Mouse (Mus musculus): Measurements from ENCODE around the gene Txk. TPM values are rescaled to one million over a fixed set of nuclear protein-coding genes. Genes with fewer than 3 reads are reported as not detected.

Gene Txk
- polyA plus RNA-seq, 1 experiment from 2014 or later = 0.21 TPM

DNA sequence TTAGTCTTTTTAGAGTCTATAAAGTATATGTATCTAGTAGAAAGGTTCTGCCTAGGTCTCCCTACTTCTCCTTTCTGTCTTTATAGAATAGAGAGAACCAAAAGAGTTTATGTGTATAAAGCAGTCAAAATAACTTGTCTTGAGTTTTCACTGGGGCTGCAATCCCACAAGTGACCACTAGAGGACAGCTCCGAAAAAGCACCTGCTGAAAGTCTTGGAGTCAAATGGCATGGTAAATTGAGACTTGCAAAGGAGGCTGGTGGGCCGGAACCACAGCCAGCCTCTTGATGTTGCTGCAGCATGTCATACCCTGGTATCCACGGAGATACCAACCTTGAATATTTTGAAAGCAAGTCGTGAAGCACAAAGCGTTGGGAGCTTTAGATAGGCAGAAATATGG lies 87.3 kb downstream of the Txk start:
- Histone ChIP-seq H3K36me3 (ENCODE audit: control insufficient read depth, insufficient read depth, low read length) (no peaks in the 10 kb centered on the region), H3K9me3 (ENCODE audit: control insufficient read depth, low read length) (no peaks in the 10 kb centered on the region), H3K4me3 (ENCODE audit: low read length) (no peak overlapping the region), H3K4me1 (replicated peaks; ENCODE audit: control insufficient read depth, insufficient read depth, low read length) (no peaks in the 10 kb centered on the region), H3K27me3 (ENCODE audit: control insufficient read depth, insufficient read depth, low read depth, low read length) (no peaks in the 10 kb centered on the region), H3K9ac (ENCODE audit: low read length) (no peak overlapping the region), H3K4me2 (ENCODE audit: low read depth, low read length) (no peak overlapping the region), H3K27ac (ENCODE audit: low read length) (no peak overlapping the region)
- ATAC-seq (ENCODE audit: low read depth) = no peak
- 26% methylated on average over 5 of the region's 5 CpGs for WGBS

DNA sequence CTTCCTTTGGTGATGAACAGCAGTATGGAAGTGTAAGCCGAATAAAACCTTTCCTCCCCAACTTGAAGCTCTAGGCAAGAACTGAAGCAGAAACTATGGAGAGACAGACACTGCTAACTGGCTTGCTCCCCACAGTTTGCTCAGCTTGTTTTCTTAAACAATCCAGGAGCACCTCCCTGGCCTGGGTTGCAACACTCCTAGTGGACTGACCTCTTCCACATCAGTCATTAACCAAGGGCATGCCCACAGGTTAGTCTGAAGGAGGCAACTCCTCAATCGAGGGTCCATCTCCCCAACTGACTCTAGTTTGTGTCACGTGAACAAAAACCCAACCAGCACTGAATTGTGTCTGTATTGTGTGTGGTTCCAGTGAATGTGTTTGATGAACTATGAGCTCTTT lies 87.7 kb downstream of the Txk start:
- H3K4me2 ChIP-seq (ENCODE audit: low read depth, low read length) = no peak overlapping the region
- no peak overlapping the region for H3K27ac ChIP-seq (ENCODE audit: low read length)
- H3K4me1 ChIP-seq (replicated peaks; ENCODE audit: control insufficient read depth, insufficient read depth, low read length) = no peaks in the 10 kb centered on the region
- H3K36me3 ChIP-seq (ENCODE audit: control insufficient read depth, insufficient read depth, low read length) = no peaks in the 10 kb centered on the region
- WGBS = 42% methylated on average over 3 of the region's 3 CpGs
- H3K4me3 ChIP-seq (ENCODE audit: low read length) = no peak overlapping the region
- ATAC-seq (ENCODE audit: low read depth) = no peak
- no peaks in the 10 kb centered on the region for H3K9me3 ChIP-seq (ENCODE audit: control insufficient read depth, low read length)
- H3K9ac ChIP-seq (ENCODE audit: low read length) = no peak overlapping the region
- H3K27me3 ChIP-seq (ENCODE audit: control insufficient read depth, insufficient read depth, low read depth, low read length) = no peaks in the 10 kb centered on the region

DNA sequence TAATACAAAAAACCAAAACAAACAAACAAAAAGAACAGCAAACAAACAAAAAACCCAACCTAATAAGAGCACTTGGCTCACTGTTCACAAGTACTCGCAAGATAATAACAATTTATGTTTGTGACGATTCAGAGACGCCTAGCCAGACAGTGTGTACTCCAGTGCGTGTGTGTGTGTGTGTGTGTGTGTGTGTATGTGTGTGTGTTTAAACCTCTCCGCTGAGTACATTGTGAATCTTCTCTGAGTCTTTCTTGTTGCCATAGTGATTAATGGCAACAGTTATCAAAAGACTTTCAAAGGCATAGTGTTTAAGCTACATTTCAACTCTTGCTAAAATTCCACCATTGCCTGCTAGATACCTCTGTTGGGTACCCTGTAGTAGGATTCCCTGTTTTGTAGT lies 88.5 kb downstream of the Txk start:
- H3K4me1 ChIP-seq (replicated peaks; ENCODE audit: control insufficient read depth, insufficient read depth, low read length) = no peaks in the 10 kb centered on the region
- H3K27ac ChIP-seq (ENCODE audit: low read length) = no peak overlapping the region
- WGBS = 72% methylated on average over 5 of the region's 5 CpGs
- no peaks in the 10 kb centered on the region for H3K27me3 ChIP-seq (ENCODE audit: control insufficient read depth, insufficient read depth, low read depth, low read length)
- no peak for ATAC-seq (ENCODE audit: low read depth)
- no peak overlapping the region for H3K9ac ChIP-seq (ENCODE audit: low read length)
- H3K4me2 ChIP-seq (ENCODE audit: low read depth, low read length) = no peak overlapping the region
- H3K36me3 ChIP-seq (ENCODE audit: control insufficient read depth, insufficient read depth, low read length) = no peaks in the 10 kb centered on the region
- H3K4me3 ChIP-seq (ENCODE audit: low read length) = no peak overlapping the region
- H3K9me3 ChIP-seq (ENCODE audit: control insufficient read depth, low read length) = no peaks in the 10 kb centered on the region

DNA sequence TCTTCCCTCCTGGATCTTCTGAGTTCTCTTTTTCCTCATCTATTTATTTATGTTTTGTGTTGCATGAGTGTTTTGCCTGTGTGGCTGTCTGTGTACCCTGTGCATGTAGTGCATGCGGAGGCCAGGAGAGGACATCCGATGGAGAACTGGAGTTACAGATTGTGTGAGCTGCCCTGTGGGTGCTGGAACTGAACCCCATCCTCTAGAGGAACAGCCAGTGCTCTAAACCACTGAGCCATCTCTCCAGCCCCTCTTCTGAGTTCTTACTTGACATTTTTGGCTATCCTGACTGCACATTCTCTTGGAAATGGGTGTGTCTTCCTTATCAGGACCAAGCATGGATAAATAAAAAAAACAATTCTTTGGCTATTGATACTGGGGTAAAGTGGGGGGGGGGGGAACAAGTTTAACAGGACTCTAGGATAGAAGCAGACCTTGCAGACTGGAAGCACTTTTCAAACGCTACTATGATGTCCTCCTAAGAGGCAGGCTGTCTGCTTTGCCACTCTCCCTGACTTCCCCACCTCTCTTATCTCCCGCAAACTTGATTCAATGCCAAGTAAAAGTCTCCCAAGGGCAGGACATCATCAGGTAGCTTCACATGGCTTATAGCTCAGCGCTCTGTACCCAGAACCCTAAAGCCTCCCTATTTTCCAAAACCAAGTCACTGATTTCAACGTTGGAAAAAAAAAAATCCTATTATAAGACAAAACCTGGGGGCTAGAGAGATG lies 91.4 kb downstream of the Txk start:
- H3K9me3 ChIP-seq (ENCODE audit: control insufficient read depth, low read length) = no peaks in the 10 kb centered on the region
- no peak overlapping the region for H3K4me3 ChIP-seq (ENCODE audit: low read length)
- H3K9ac ChIP-seq (ENCODE audit: low read length) = no peak overlapping the region
- H3K27me3 ChIP-seq (ENCODE audit: control insufficient read depth, insufficient read depth, low read depth, low read length) = no peaks in the 10 kb centered on the region
- no peak overlapping the region for H3K27ac ChIP-seq (ENCODE audit: low read length)
- 67% methylated on average over 6 of the region's 6 CpGs for WGBS
- no peaks in the 10 kb centered on the region for H3K36me3 ChIP-seq (ENCODE audit: control insufficient read depth, insufficient read depth, low read length)
- H3K4me2 ChIP-seq (ENCODE audit: low read depth, low read length) = no peak overlapping the region
- no peak for ATAC-seq (ENCODE audit: low read depth)
- no peaks in the 10 kb centered on the region for H3K4me1 ChIP-seq (replicated peaks; ENCODE audit: control insufficient read depth, insufficient read depth, low read length)

DNA sequence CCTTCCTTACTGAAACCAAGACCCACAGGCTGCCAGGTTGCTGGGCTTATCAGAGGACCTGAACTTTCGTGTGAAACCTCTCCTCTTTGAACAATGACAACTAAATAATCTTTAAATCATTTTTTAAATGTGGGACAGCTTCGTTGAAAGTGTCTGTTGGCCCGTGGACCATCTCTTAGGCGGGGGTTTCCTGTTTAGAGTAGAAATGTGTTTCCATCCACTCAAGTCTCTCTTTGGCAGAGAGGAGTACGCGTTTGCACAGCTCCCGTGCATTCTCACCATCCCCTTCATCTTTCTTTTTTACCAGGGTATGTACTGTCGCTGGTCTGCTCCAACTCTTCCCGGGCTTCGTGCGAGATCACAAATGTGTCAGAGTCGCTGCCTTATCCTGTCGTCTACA lies 94.2 kb downstream of the Txk start:
- Histone ChIP-seq H3K4me2 (ENCODE audit: low read depth, low read length) (no peak overlapping the region), H3K4me3 (ENCODE audit: low read length) (no peak overlapping the region), H3K36me3 (ENCODE audit: control insufficient read depth, insufficient read depth, low read length) (no peaks in the 10 kb centered on the region), H3K4me1 (replicated peaks; ENCODE audit: control insufficient read depth, insufficient read depth, low read length) (no peaks in the 10 kb centered on the region), H3K27me3 (ENCODE audit: control insufficient read depth, insufficient read depth, low read depth, low read length) (no peaks in the 10 kb centered on the region), H3K27ac (ENCODE audit: low read length) (no peak overlapping the region), H3K9ac (ENCODE audit: low read length) (no peak overlapping the region), H3K9me3 (ENCODE audit: control insufficient read depth, low read length) (no peaks in the 10 kb centered on the region)
- no peak for ATAC-seq (ENCODE audit: low read depth)
- WGBS = 68% methylated on average over 13 of the region's 13 CpGs

DNA sequence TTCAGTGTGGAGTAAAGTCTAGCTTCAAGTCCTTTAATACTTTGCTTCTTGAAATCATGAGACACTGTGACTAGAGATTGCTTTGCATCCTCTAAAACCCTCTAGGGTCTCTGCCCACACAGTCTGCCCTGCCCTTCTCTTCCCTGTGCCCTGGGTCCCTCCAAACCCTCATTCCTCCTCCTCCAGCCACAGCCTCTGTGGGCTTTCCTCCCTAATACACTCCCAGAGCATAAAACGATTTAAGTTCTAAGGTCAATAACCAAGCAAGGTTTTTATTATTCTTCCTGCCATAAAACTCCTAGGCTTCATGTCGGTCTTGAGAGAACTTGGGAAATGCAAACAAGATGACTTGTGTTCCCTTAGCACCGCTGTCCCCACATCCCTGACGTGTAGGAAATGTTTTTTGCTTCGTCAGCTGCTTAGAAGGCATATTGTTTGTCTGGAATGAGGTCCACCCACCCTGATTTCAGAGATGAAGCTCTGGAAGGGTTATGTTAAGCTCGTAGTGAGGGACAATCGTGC lies 96.2 kb downstream of the Txk start:
- WGBS = 54% methylated on average over 7 of the region's 7 CpGs
- Histone ChIP-seq H3K4me2 (ENCODE audit: low read depth, low read length) (no peak overlapping the region), H3K36me3 (ENCODE audit: control insufficient read depth, insufficient read depth, low read length) (no peaks in the 10 kb centered on the region), H3K9me3 (ENCODE audit: control insufficient read depth, low read length) (no peaks in the 10 kb centered on the region), H3K27ac (ENCODE audit: low read length) (no peak overlapping the region), H3K9ac (ENCODE audit: low read length) (no peak overlapping the region), H3K4me1 (replicated peaks; ENCODE audit: control insufficient read depth, insufficient read depth, low read length) (no peaks in the 10 kb centered on the region), H3K4me3 (ENCODE audit: low read length) (no peak overlapping the region), H3K27me3 (ENCODE audit: control insufficient read depth, insufficient read depth, low read depth, low read length) (no peaks in the 10 kb centered on the region)
- no peak for ATAC-seq (ENCODE audit: low read depth)

DNA sequence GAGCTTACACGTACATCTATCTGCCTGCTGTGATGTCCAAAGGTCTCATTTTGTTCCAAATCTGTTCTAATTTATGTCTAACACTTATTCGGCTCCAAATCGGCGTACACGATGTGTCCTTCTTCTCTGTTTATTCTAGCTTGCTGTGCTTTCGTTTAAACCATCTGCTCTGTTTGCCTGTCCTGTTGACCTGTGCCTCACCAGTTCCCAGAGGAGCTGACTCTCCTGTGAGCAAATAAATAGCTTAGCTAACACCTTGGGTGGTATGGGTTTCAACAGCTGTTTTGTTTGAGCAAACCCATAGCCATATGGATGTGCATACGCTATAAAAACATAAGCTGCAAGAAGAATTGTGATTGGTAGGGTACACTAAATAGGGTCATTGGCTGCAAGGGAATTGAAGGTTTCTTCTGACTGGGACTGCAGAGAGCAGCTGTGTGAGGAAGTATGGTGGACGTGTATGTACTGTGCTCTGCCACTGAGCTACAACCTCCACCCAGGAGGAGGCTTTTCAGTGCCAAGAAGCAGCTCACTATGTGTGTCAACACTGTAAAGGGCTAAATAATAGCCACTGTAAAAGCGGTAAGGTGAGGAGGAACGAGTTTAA lies 99.4 kb downstream of the Txk start:
- WGBS = 41% methylated on average over 10 of the region's 10 CpGs
- H3K4me2 ChIP-seq (ENCODE audit: low read depth, low read length) = no peak overlapping the region
- no peaks in the 10 kb centered on the region for H3K36me3 ChIP-seq (ENCODE audit: control insufficient read depth, insufficient read depth, low read length)
- no peak overlapping the region for H3K9ac ChIP-seq (ENCODE audit: low read length)
- no peaks in the 10 kb centered on the region for H3K9me3 ChIP-seq (ENCODE audit: control insufficient read depth, low read length)
- 0 out of 2 replicates have a peak, but pooled peaks cover under 1% of the 10 kb centered on the region for H3K4me1 ChIP-seq (replicated peaks; ENCODE audit: control insufficient read depth, insufficient read depth, low read length)
- no peak for ATAC-seq (ENCODE audit: low read depth)
- H3K27me3 ChIP-seq (ENCODE audit: control insufficient read depth, insufficient read depth, low read depth, low read length) = no peaks in the 10 kb centered on the region
- H3K27ac ChIP-seq (ENCODE audit: low read length) = no peak overlapping the region
- no peak overlapping the region for H3K4me3 ChIP-seq (ENCODE audit: low read length)

DNA sequence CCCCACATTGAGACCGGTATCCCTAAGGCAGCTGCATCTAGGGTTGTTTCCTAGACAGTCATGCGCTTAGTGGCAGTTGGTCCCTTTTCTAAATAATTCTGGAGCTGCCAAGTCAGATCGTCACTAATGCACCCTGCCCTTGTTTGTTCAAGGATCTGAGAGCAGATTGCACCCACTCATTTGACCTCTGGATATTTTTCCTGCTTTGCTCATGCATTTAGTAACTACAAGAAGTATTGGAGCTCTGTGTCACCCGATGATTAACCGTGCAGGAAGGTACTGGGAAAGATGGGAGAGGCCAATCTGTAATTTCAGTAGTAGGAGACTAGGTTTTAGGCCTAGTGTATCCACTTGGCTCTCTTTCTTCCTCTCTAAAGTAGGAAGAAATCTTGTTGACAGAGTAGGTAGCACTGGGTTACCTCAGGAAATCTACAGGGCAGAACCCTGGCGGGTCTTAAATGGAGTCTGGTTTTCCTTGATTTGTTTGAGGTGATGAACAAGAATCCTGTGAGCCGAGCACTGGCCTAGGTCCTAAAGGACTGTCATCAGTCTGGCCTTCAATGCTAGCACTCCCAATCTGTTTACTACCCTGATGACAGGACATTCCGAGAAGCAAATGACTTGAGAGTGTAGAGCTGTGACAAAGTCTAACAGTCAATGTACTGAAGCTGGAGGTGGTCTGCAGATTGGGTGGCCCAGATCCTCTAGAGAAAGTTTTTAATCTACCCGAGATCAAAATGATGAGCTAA lies 103.4 kb downstream of the Txk start:
- Histone ChIP-seq H3K9me3 (ENCODE audit: control insufficient read depth, low read length) (no peaks in the 10 kb centered on the region), H3K4me1 (replicated peaks; ENCODE audit: control insufficient read depth, insufficient read depth, low read length) (peaks cover 11% of the 10 kb centered on the region; the same call in 1 of the 2 replicates), H3K27me3 (ENCODE audit: control insufficient read depth, insufficient read depth, low read depth, low read length) (no peaks in the 10 kb centered on the region; the same call in 1 of the 2 replicates), H3K36me3 (ENCODE audit: control insufficient read depth, insufficient read depth, low read length) (no peaks in the 10 kb centered on the region), H3K4me2 (ENCODE audit: low read depth, low read length) (no peak overlapping the region), H3K27ac (ENCODE audit: low read length) (no peak overlapping the region), H3K4me3 (ENCODE audit: low read length) (no peak overlapping the region), H3K9ac (ENCODE audit: low read length) (no peak overlapping the region)
- no peak for ATAC-seq (ENCODE audit: low read depth)
- 70% methylated on average over 9 of the region's 9 CpGs for WGBS

DNA sequence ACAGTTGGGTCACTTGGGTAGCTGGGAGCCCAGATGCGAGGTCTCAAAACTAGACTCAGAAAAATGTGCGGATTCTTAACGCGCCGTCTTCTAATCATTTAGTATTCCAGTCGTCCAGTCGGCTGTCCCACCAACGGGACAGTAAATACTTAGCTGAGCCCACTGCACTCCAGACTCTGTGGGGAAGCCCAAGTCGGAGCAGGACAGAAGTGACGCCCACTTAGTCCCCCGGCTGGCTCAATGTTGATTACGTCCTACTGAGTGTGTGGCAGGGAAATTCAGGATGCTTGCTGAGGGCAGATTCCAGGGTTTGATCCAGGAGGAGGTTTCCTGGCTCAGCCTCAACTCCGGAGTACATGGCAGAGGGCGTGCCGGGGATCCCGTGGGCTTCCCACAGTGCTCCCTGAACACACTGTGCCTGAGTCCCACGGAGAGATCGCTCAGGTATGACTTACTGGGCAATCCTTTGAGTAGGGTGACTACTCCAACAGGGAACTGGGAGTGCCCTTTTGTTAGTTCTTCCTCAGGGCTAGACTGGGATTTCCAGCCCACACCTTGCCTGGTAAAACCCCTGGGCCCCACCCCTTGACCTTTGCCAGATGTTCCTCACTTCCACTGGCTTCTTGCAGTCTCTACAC lies 104.5 kb downstream of the Txk start:
- 6% methylated on average over 18 of the region's 18 CpGs for WGBS

More for the DNA sequence above, 104.5 kb downstream of the Txk start:
- Histone ChIP-seq H3K27me3 (ENCODE audit: control insufficient read depth, insufficient read depth, low read depth, low read length) (no peaks in the 10 kb centered on the region; the same call in 1 of the 2 replicates), H3K4me1 (replicated peaks; ENCODE audit: control insufficient read depth, insufficient read depth, low read length) (peaks cover 11% of the 10 kb centered on the region; the same call in 1 of the 2 replicates), H3K4me3 (ENCODE audit: low read length) (peak overlapping the region; percentile 63), H3K9me3 (ENCODE audit: control insufficient read depth, low read length) (no peaks in the 10 kb centered on the region), H3K4me2 (ENCODE audit: low read depth, low read length) (peak overlapping the region; percentile 97), H3K36me3 (ENCODE audit: control insufficient read depth, insufficient read depth, low read length) (no peaks in the 10 kb centered on the region), H3K9ac (ENCODE audit: low read length) (peak overlapping the region; percentile 66), H3K27ac (ENCODE audit: low read length) (no peak overlapping the region)
- ATAC-seq (ENCODE audit: low read depth) = peak; percentile 49; the same call in 1 of the 2 replicates

Measured in lung, embryonic 16.5 days (tissue).